Mouse (Mus musculus) olfactory bulb, adult 2 months (tissue): ENCODE results near the gene Zfp61.

ENCODE experiments used
- CTCF ChIP-seq: fragments of 200-500 bp; IDR thresholded peaks from 2 replicates; pipeline ENCODE4 v1.5.1; 2012; ENCODE audit warnings: low read depth, mild to moderate bottlenecking, low read length, moderate library complexity; ENCODE audit not compliant: insufficient read depth
- POLR2A ChIP-seq: fragments of 200-500 bp; IDR thresholded peaks from 2 replicates; pipeline ENCODE4 v1.6.1; 2012; ENCODE audit warnings: mild to moderate bottlenecking, low read depth, low read length, moderate library complexity; ENCODE audit not compliant: insufficient read depth

DNA sequence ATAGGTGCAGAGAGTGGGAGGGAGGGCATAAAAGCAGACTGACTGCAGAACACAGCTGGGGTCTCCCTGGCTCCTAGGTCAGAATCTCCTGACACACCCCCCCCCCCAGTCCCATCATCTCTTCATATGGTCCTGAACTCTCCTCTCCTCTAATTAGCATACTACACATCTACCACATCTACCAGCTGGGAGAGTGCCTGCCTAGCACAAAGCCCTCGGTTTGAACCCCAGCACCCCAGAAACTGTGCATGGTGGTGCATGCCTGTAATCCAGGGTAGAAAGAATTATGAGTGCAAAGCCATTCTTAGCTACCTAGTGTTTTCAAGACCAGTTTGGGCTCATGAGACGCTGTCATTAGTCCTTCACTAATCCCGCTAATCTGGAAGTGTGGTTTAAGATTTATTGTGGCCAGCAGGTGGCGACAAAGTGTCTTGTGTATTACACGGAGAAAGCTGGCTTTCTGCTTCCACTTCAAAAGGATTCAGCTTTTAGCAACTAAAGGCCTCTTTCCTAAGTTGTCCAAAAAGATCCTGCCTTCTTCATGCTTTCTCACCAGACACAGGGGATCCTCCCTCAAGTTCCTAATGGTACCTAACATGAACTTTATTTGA, 34.8 kb upstream of the Zfp61 start:
- TF ChIP-seq CTCF, result no peak
- no peak for TF ChIP-seq POLR2A
